Mouse (Mus musculus) heart, embryonic 14.5 days (tissue): ENCODE results near the gene Agap3. TPM values are rescaled to one million over a fixed set of nuclear protein-coding genes. Genes with fewer than 3 reads are reported as not detected.

Experiments used
- ATAC-seq: fragments of 200-750 bp; cut with Nextera tagmentation; 2 replicates; pipeline ENCODE4 v1.8.0; 2017; ENCODE audit warnings: low read depth, moderate TSS enrichment; ENCODE audit not compliant: insufficient number of reproducible peaks, insufficient read depth, low FRiP score
- H3K27ac ChIP-seq, 2 experiments: fragments of 200-500 bp in 1 of 2; fragments of 300-500 bp in 1 of 2; sonication (generic) in 1 of 2; replicated peaks in 1 of 2; 2 replicates each; pipeline ENCODE4 v1.5.1; 2012 to 2014; ENCODE audit warnings: low read depth in 2 of 2, low read length in 2 of 2, control low read depth in 1 of 2, mild to moderate bottlenecking in 1 of 2, mixed read lengths in 1 of 2; ENCODE audit not compliant: control insufficient read depth in 1 of 2, insufficient read depth in 1 of 2
- H3K27me3 ChIP-seq: fragments of 300-500 bp; sonication (generic); 2 replicates; pipeline ENCODE4 v1.6.1; 2014; ENCODE audit warnings: mild to moderate bottlenecking, low read length, control low read depth; ENCODE audit not compliant: control insufficient read depth, insufficient read depth
- H3K36me3 ChIP-seq: fragments of 300-500 bp; sonication (generic); 2 replicates; pipeline ENCODE4 v1.6.1; 2014; ENCODE audit warnings: mild to moderate bottlenecking, control low read depth, low read length, mixed read lengths; ENCODE audit not compliant: control insufficient read depth, insufficient read depth
- H3K4me1 ChIP-seq, 2 experiments: fragments of 200-500 bp in 1 of 2; fragments of 300-500 bp in 1 of 2; sonication (generic) in 1 of 2; 2 replicates each; pipeline ENCODE4 v1.6.1; 2012 to 2014; ENCODE audit warnings: low read length in 2 of 2, control low read depth in 1 of 2, mixed read lengths in 1 of 2; ENCODE audit not compliant: control insufficient read depth in 2 of 2, insufficient read depth in 2 of 2
- H3K4me2 ChIP-seq: fragments of 300-500 bp; sonication (generic); 2 replicates; pipeline ENCODE4 v1.6.1; 2014; ENCODE audit warnings: mild to moderate bottlenecking, low read length
- H3K4me3 ChIP-seq, 2 experiments: fragments of 200-500 bp in 1 of 2; fragments of 300-500 bp in 1 of 2; sonication (generic) in 1 of 2; 2 replicates each; pipeline ENCODE4 v1.5.1; 2012 to 2014; ENCODE audit warnings: low read length in 2 of 2, mild to moderate bottlenecking in 2 of 2, control low read depth in 1 of 2, low read depth in 1 of 2, moderate library complexity in 1 of 2; ENCODE audit not compliant: control insufficient read depth in 1 of 2, insufficient read depth in 1 of 2
- H3K9ac ChIP-seq: fragments of 300-500 bp; sonication (generic); 2 replicates; pipeline ENCODE4 v1.6.1; 2014; ENCODE audit warnings: mild to moderate bottlenecking, low read length
- H3K9me3 ChIP-seq: fragments of 300-500 bp; sonication (generic); 2 replicates; pipeline ENCODE4 v1.6.1; 2016; ENCODE audit warnings: low read length, control low read depth; ENCODE audit not compliant: control insufficient read depth
- WGBS: fragments of 180-500 bp; shearing (Covaris S2); extraction: QIAGEN DNeasy Blood & Tissue Kit; methylation state at CpG from one replicate; pipeline ENCODE4 v1.1.7; 2014; 5-methylcytosine and 5-hydroxymethylcytosine counted together
- polyA plus RNA-seq: library from polyadenylated mRNA; unstranded; fragments of >200 nt; fragmentation: Nextera tagmentation; extraction: Ambion mirVana; gene quantifications from 2 replicates; pipeline ENCODE4 v1.2.1, GENCODE M21; 2014

Gene Agap3
- polyA plus RNA-seq, 1 experiment from 2014 or later: 36.7 TPM

DNA sequence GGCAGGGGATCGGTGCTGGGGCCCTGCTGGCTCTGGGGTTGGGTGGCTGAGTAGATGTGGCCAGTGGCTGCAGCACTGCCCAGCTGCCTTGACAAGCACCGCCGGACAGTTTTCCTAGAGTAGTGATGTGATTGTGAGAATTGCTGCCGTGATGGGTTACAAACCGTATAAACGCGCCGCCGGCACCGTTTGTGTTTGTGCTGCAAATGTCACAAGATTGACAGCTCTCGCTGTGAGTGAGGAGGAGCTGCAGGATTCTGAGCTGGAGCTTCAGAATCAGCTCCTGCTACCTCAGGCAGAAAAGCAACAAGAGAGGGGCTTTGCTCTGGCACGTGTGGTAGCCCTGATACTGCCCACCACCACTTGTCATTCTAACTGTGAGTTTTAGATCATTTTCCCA is 14.8 kb downstream of the Agap3 start:
- no peaks in the 10 kb centered on the region for H3K36me3 ChIP-seq
- peaks cover 0 to 7% of the 10 kb centered on the region in 2 experiments; a peak in 1 of 4 replicates for H3K4me1 ChIP-seq
- no peak overlapping the region for H3K9ac ChIP-seq
- ATAC-seq: no peak
- H3K9me3 ChIP-seq: no peaks in the 10 kb centered on the region
- H3K4me2 ChIP-seq: no peak overlapping the region
- no peak overlapping the region for H3K4me3 ChIP-seq
- H3K27ac ChIP-seq: no peak overlapping the region
- H3K27me3 ChIP-seq: no peaks in the 10 kb centered on the region
- WGBS: 53% methylated on average over 12 of the region's 12 CpGs

DNA sequence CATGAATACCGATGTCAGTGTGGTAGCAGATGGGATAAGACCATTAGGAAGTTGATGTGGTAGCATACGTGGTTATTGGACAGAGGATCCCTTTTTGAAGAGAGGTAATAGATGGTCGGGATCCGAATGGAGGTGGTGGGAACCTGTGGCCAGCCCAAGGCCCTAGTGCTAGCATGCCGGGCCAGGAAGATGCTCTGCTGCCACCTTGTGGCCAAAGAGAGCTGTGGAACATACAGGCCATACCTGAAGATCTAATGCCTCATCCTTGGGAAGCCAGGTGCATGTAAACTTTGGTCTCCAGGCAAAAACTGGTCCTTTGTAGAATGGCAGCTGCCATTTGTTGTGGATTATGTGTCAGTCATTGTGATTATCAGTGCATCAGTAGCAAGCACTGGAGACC is 18.6 kb downstream of the Agap3 start:
- Histone ChIP-seq H3K4me1 (peaks cover 14 to 38% of the 10 kb centered on the region in 2 experiments), H3K4me2 (no peak overlapping the region), H3K9ac (no peak overlapping the region), H3K27me3 (no peaks in the 10 kb centered on the region), H3K27ac (no peak overlapping the region), H3K9me3 (no peaks in the 10 kb centered on the region), H3K4me3 (no peak overlapping the region), H3K36me3 (no peaks in the 10 kb centered on the region)
- 14% methylated on average over 5 of the region's 5 CpGs for WGBS
- peak; percentile 40; the same call in 1 of the 2 replicates for ATAC-seq

DNA sequence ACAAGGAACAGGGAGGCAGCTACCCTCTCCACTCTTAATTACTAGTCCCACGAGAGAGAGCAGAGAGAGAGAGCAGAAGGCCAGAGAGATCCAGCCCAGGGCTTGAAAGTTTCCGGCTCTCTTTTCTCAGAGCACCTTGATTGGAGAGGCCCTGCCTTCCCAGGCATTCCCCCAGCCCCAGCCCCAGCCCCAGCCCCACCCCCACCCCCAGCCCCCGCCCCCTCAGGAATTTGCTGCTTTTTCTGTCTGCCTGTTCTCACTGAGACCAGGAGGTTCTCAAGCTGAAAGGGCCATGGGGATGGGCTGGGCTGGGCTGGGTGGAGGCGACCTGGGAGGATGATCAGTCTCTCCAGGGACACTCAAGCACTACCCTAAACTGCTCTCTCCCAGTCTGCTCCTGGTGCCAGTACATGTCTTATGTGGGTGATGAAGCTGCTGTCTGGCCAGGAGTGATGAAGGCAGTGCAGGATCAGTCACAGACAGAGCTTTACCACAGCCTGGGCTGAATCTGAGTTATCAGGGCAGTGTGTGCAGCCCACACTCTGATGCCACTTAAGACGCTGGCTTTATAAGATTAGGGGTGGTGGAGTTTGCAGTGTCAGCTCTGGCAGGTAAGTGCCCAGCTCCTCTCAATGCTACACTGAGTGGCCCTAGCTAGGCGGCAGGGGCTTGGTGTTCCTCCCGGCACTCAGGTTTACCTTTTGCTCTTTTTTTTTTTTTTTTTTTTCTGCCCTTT is 21.1 kb downstream of the Agap3 start:
- H3K27me3 ChIP-seq: no peaks in the 10 kb centered on the region
- ATAC-seq: no peak
- no peak overlapping the region for H3K9ac ChIP-seq
- no peaks in the 10 kb centered on the region for H3K9me3 ChIP-seq
- peaks cover 17 to 36% of the 10 kb centered on the region in 2 experiments for H3K4me1 ChIP-seq
- no peak overlapping the region for H3K27ac ChIP-seq
- peaks cover 17% of the 10 kb centered on the region for H3K36me3 ChIP-seq
- H3K4me2 ChIP-seq: peak overlapping the region; percentile 93; the same call in 1 of the 2 replicates
- 32% methylated on average over 7 of the region's 7 CpGs for WGBS
- no peak overlapping the region for H3K4me3 ChIP-seq

GRCm38 (mm10) chr5:24474025-24474722 is 22.2 kb downstream of the Agap3 start:
- ATAC-seq: no peak
- Histone ChIP-seq H3K4me3 (peak overlapping the region; percentile 44 to 48), H3K27me3 (no peaks in the 10 kb centered on the region), H3K4me2 (peak overlapping the region; percentile 93), H3K4me1 (peaks cover 17 to 36% of the 10 kb centered on the region in 2 experiments), H3K36me3 (peaks cover 29% of the 10 kb centered on the region), H3K9ac (peak overlapping the region; percentile 69), H3K9me3 (no peaks in the 10 kb centered on the region), H3K27ac (no peak overlapping the region)
- WGBS: 3% methylated on average over 76 of the region's 77 CpGs

DNA sequence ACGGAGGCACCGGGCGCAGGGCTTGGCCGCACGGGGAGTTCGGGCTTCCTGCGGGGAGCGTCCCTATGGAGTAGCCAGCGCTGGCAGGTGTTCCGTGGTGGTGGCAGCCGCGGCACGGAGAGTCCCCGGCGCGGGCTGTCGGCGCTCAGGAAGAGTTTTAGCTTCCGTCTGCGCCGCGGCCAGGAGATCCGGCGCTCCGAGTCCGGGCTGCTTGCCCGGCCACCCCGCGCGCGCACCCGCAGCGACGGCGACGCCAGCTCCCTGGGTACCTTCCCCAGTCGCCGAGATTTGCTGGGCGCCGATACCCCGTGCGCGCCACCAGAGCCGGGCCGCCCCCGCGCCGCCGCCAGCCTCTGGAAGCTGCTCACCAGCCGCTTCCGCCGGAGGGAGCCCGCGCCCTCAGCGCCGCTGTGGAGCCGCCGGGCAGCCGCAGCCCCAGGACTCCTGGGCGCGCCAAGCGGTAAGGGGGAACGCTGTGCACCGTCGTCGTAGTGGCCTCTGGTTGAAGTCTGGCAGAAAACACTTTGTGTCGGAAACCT is 22.8 kb downstream of the Agap3 start:
- no peaks in the 10 kb centered on the region for H3K27me3 ChIP-seq
- ATAC-seq: no peak
- H3K4me1 ChIP-seq: peaks cover 17 to 36% of the 10 kb centered on the region in 2 experiments
- no peak overlapping the region for H3K27ac ChIP-seq
- no peaks in the 10 kb centered on the region for H3K9me3 ChIP-seq
- H3K36me3 ChIP-seq: peaks cover 35% of the 10 kb centered on the region
- peak overlapping the region; percentile 93 for H3K4me2 ChIP-seq
- peak overlapping the region; percentile 44 to 48 for H3K4me3 ChIP-seq
- peak overlapping the region; percentile 69 for H3K9ac ChIP-seq
- 1% methylated on average over 50 of the region's 67 CpGs for WGBS

DNA sequence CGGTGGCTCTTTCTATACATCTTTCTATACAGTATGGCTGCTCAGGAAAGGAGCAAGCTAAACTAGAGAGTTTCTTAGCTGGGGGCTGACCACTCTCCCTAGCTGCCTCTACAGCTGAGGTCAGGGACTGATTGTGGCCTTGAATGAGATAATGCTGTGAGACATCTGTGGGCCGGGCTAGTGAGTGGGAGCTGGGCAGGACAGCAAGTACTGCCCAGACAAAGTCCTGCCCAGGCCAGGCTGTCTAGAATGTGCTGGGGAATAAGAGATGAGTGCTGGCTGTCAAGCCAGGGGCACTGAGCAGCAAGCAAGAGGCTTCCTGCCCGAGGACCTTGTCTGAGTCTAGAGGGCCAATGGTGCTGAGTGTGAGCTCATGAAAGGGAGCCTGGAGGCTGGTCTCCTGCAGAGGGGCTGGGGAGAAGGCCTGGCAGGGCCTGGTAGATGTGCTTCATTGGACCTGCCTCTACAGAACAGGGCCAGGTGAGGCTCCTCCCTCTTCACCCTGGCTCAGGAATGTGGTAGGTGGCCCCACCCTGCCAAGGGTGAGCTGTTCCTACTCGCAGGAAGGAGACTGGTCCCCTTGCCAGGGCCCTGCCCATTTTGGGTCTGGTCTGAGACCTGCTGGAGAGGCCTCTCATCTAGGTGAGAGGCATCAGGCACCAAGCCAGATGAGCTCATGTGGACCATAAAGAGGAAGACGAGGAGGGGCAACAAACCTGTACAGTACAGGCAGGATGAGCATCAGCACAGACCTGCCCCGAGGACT is 23.7 kb downstream of the Agap3 start:
- Histone ChIP-seq H3K4me3 (peak overlapping the region in 1 of 2 experiments; percentile 44; a peak in 1 of 4 replicates), H3K4me2 (peak overlapping the region; percentile 93), H3K9ac (peak overlapping the region; percentile 10), H3K27ac (no peak overlapping the region), H3K36me3 (peaks cover 43% of the 10 kb centered on the region), H3K27me3 (no peaks in the 10 kb centered on the region), H3K9me3 (no peaks in the 10 kb centered on the region), H3K4me1 (peaks cover 17 to 36% of the 10 kb centered on the region in 2 experiments)
- 56% methylated on average over 6 of the region's 6 CpGs for WGBS
- ATAC-seq: no peak

DNA sequence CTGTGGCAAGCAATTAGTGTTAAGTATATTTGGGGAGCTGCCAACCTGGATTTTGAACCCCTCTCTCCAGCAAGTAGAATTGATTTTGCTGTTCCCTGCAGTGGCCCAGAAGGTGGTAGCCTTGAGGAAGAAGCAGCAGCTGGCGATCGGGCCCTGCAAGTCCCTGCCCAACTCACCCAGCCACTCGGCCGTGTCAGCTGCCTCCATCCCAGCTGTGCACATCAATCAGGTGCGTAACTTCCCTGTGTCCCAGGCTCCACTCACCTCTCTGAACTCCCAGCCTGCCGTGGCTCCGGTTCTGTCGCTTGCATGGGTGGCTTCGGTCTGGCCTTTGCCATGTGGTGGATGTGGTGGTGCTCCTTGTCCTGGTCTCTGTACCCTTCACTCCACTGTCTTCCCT is 25.9 kb downstream of the Agap3 start:
- no peaks in the 10 kb centered on the region for H3K9me3 ChIP-seq
- no peak overlapping the region for H3K27ac ChIP-seq
- no peaks in the 10 kb centered on the region for H3K27me3 ChIP-seq
- H3K4me1 ChIP-seq: peaks cover 17 to 31% of the 10 kb centered on the region in 2 experiments
- 91% methylated on average over 9 of the region's 9 CpGs for WGBS
- H3K4me2 ChIP-seq: no peak overlapping the region
- ATAC-seq: no peak
- H3K9ac ChIP-seq: no peak overlapping the region
- H3K4me3 ChIP-seq: no peak overlapping the region
- peaks cover 62% of the 10 kb centered on the region for H3K36me3 ChIP-seq
